Mouse (Mus musculus) brain, adult 2 months (tissue): ENCODE measurements around the gene Fam102b.

ENCODE experiments used
- DNase-seq: peaks from one replicate; pipeline ENCODE4 v3.0.0; 2011; ENCODE audit warnings: low read depth, low spot score

Gene Fam102b

GRCm38 (mm10) chr3:108961655-108962054 lies 65.8 kb downstream of the Fam102b start:
- peak; percentile 59 for DNase-seq

DNA sequence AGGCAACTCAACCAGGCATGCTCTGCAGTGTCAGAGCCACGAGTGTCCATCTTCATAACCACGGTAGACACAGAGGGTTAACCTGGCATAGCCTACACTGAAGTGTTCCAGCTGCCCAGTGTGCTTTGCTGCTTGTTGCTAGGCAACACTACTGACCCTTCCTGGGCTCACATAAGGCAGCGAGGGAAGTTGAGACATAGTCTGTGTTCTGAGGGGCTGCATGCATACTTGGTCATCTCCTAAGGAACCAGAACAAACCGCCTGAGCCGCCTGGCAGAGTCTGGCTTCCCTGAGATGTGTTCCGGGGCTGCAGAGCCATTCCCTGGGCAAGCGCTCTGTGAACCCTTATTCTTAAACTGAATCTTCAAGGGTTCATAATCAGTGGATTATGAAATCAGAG lies 66.2 kb downstream of the Fam102b start:
- peak; percentile 49 for DNase-seq

DNA sequence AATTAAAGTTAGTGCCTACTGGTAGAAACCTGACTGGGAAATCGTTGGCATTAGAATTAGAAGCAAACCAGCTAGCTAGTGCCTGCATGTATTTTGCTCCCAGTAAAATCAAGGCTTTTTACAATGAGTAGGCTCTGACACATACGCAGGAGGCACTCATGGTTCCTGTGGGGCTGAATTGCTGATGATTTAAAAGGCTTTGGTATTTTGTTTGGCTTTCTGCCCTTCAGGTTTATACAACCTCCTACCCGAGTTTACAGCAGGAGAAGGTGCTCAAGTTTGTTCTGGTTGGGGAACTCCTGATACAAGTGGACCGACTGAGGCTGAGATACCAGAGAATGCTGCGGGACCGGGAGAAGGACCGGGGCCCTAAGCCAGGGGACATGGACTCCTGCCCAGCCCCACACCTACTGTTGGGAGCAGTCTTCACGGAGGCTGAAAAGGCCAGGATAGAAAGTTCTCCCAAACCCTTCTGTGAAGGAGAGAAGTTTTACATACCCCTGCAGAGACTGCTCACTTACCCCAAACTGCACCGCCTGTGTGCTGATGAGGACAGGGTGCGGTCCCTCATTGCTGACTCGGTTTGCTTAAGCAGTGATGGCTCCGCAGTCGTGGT lies 67.6 kb downstream of the Fam102b start:
- no peak for DNase-seq

DNA sequence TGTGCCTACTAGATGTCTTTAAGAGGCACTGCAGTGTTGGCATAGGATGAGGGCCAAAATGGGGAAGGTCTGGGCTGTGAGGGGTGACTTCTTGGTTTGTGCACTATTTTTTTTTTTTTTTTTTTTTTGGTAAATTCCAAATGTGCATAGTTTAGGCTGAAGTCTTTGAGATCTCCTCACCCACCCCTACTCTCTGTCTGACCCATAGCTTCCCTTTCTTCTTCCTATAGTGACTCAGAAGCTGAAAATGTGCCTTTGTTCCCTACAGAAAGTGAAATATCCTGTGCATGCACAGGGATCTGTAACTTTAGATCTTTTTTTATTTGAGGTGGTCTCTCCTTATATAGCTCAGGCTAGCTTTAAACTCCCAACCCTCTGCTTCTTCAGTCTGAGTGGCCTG lies 69.4 kb downstream of the Fam102b start:
- no peak for DNase-seq

DNA sequence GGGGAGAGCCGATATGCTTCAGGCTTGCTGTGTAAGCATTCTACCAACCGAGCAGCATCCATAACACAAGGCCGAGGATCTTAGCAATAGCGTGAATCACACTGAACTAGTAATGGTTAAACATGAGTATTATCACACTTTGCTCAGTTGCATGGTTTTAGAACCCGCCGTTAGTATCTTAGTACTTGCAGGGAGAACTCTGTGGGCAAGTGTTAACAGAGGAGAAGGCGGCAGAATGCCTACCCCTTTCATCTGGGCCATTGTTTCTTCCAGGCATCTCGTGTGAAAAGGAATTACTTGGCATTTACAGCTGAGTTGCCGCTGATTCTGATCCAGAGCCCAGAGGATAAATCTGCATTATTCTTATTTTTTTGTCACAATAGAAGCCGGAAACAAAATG lies 86.4 kb downstream of the Fam102b start:
- DNase-seq, result peak; percentile 34

GRCm38 (mm10) chr3:108940001-108940633 lies 87.3 kb downstream of the Fam102b start, which contains the start of gene Gm9857:
Gm9857 (minus strand) TSS chr3:108940445.
- peak; percentile 23 for DNase-seq

GRCm38 (mm10) chr3:108939573-108939972 lies 87.8 kb downstream of the Fam102b start, which contains the start of gene Henmt1:
Henmt1 (plus strand) TSS chr3:108939873.
- no peak for DNase-seq

- no peak for DNase-seq
Observed at GRCm38 (mm10) chr3:108938691-108939090, 88.7 kb downstream of the Fam102b start.

DNA sequence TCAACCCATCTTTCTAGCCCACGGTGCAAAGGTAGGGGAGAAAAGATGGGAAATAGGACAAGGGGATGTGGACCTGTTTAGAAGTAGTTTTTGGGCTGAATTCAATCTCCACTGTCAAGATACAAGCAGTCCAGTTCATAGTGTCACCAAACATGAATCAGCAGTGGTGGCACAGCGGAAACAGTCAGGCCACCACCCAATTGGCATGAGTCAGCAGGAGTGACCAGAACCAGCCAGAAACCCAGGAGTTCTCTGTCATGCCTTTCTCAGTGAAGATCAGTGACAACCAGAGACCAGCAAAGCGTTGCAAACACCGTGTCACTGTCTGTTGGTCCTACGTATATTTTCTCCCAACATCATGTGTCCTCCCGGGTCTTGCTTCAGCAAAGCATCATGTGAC lies 93.8 kb downstream of the Fam102b start:
- DNase-seq, result no peak

- no peak for DNase-seq
Observed at GRCm38 (mm10) chr3:108926308-108926707, 101.1 kb downstream of the Fam102b start.

DNA sequence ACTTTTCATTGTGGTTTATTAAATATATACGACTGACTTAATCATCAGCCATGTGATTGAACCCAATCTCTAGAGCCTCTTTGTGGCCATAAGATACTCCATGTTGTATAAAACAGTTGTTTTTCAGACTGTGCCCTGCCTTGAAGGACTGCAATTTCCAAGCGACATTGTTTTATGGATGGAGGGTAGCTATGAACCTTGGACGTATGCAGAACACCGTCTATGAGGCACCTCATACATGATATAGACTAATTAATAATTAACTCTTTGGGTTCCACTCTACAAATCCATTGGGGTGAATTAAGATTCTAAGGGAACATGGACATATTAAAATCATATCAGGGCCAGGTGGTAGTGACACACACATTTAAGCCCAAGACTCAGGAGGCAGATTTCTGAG lies 101.7 kb downstream of the Fam102b start:
- DNase-seq, result no peak

- no peak for DNase-seq
Observed at GRCm38 (mm10) chr3:108921822-108922221, 105.6 kb downstream of the Fam102b start.
